Mouse (Mus musculus) kidney, postnatal 0 days (tissue): ENCODE measurements around the gene Tnfrsf1b. TPM values are rescaled to one million over a fixed set of nuclear protein-coding genes. Genes with fewer than 3 reads are reported as not detected.

Experiments
- ATAC-seq: fragments of 200-750 bp; cut with Nextera tagmentation; replicated peaks from 2 replicates; pipeline ENCODE4 v1.8.0; 2017; ENCODE audit warnings: low read depth, moderate number of reproducible peaks, moderate TSS enrichment, moderate library complexity; ENCODE audit not compliant: low FRiP score
- DNase-seq: peaks from one replicate; pipeline ENCODE4 v3.0.0-alpha.2; 2016; ENCODE audit warnings: low spot score
- H3K27ac ChIP-seq: fragments of 300-500 bp; sonication (generic); 2 replicates; pipeline ENCODE4 v1.5.1; 2014; ENCODE audit warnings: mild to moderate bottlenecking
- H3K27me3 ChIP-seq: fragments of 300-500 bp; sonication (generic); 2 replicates; pipeline ENCODE4 v1.6.1; 2014; ENCODE audit warnings: low read length, mixed read lengths; ENCODE audit not compliant: insufficient read depth
- H3K36me3 ChIP-seq: fragments of 300-500 bp; sonication (generic); 2 replicates; pipeline ENCODE4 v1.6.1; 2014; ENCODE audit warnings: low read length, mixed read lengths; ENCODE audit not compliant: insufficient read depth
- H3K4me1 ChIP-seq: fragments of 300-500 bp; sonication (generic); replicated peaks from 2 replicates; pipeline ENCODE4 v1.6.1; 2014; ENCODE audit warnings: antibody characterized with exemption, low read length, mixed read lengths; ENCODE audit not compliant: insufficient read depth
- H3K4me2 ChIP-seq: fragments of 300-500 bp; sonication (generic); 2 replicates; pipeline ENCODE4 v1.6.1; 2014; ENCODE audit warnings: mild to moderate bottlenecking, low read length, moderate library complexity, mixed read lengths
- H3K4me3 ChIP-seq: fragments of 300-500 bp; sonication (generic); replicated peaks from 2 replicates; pipeline ENCODE4 v1.5.1; 2014; ENCODE audit warnings: low read depth, low read length
- H3K9ac ChIP-seq: fragments of 300-500 bp; sonication (generic); 2 replicates; pipeline ENCODE4 v1.6.1; 2014; ENCODE audit warnings: low read depth, low read length
- H3K9me3 ChIP-seq: fragments of 300-500 bp; sonication (generic); replicated peaks from 2 replicates; pipeline ENCODE4 v1.6.1; 2016; ENCODE audit warnings: low read length, inconsistent platforms, mixed read lengths
- CTCF ChIP-seq: IDR thresholded peaks from 2 replicates; pipeline ENCODE4 v1.5.1; 2016; ENCODE audit warnings: antibody characterized with exemption, low read depth, mild to moderate bottlenecking, moderate library complexity
- WGBS: fragments of 180-500 bp; shearing (Covaris S2); extraction: QIAGEN DNeasy Blood & Tissue Kit; methylation state at CpG from one replicate; pipeline ENCODE4 v1.1.7; 2014; 5-methylcytosine and 5-hydroxymethylcytosine counted together
- polyA plus RNA-seq: library from polyadenylated mRNA; unstranded; fragments of >200 nt; fragmentation: Nextera tagmentation; extraction: Ambion mirVana; gene quantifications from 2 replicates; pipeline ENCODE4 v1.2.1, GENCODE M21; 2015

Gene Tnfrsf1b
- polyA plus RNA-seq, 1 experiment from 2014 or later = 2.5 TPM

DNA sequence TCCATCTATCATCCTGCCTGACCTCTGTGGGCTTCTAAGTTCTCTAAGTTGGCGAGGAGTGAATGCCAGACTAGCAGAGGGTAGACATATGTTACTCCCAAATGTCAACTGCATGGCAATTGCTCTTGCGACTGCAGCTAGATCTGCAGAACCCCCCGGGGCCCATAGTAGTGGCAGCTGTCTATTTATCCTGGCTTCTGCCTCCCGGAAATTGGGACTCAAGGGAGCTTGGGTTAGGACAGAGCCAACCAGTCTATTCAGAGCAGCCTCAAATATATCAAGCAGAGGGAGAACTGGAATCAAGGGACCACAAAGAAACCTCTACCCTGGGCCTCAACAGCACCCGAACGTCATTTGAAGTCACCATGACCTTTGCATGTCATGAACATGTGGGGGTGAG is 29.6 kb downstream of the Tnfrsf1b start:
- TF ChIP-seq CTCF = no peak
- no peaks in the 10 kb centered on the region for H3K4me1 ChIP-seq
- H3K27ac ChIP-seq = no peak overlapping the region
- no peak for ATAC-seq
- no peak overlapping the region for H3K4me3 ChIP-seq
- H3K9me3 ChIP-seq = no peaks in the 10 kb centered on the region
- DNase-seq = no peak
- no peak overlapping the region for H3K4me2 ChIP-seq
- no peak overlapping the region for H3K9ac ChIP-seq
- no peaks in the 10 kb centered on the region for H3K36me3 ChIP-seq
- no peaks in the 10 kb centered on the region for H3K27me3 ChIP-seq
- 72% methylated on average over 6 of the region's 6 CpGs for WGBS

DNA sequence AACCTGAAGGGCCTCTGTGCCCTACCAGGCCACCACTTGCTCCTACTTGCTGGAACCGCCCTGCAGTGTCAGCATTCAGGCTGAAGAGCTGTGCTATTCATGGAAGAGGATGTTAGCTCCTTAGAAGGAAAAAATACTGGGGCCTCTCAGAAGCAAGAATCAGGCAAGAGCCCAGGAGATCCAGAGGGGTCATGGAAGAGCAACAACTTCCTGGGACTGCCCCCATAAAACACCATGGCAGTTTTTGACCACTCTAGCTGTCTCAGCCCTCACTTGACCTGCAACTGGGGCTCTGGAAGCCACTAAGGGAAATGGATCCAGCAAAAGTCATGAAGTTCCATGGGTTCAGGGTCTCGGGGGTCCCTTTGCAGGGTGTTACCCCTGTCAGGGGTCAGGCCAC is 31.3 kb downstream of the Tnfrsf1b start:
- no peak overlapping the region for H3K27ac ChIP-seq
- DNase-seq (no peak), ATAC-seq (no peak)
- WGBS = 79% methylated on average over 2 of the region's 2 CpGs
- TF ChIP-seq CTCF = no peak
- no peaks in the 10 kb centered on the region for H3K4me1 ChIP-seq
- no peaks in the 10 kb centered on the region for H3K36me3 ChIP-seq
- H3K9ac ChIP-seq = no peak overlapping the region
- H3K4me3 ChIP-seq = no peak overlapping the region
- H3K9me3 ChIP-seq = no peaks in the 10 kb centered on the region
- no peak overlapping the region for H3K4me2 ChIP-seq
- H3K27me3 ChIP-seq = no peaks in the 10 kb centered on the region

DNA sequence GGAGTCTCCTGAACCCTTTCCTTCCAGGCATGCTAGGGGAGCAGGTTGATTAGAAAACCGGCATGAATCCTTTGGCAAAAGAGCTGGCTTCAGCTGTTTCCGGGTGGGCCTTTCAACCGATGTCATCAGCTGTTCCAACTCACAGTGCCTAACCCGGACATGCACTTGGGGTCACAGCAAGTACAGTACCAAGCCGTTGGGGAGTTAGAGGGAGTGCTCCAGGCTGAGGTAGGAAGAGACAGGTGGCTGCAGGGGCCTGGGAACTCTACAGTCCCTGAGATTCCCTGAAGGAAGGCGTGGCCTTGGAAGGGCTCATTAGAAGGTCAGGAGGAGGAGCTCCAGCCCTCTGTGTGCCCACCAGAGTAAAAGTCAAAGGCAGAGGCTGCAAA is 31.9 kb downstream of the Tnfrsf1b start:
- Histone ChIP-seq H3K27ac (no peak overlapping the region), H3K9ac (no peak overlapping the region), H3K9me3 (no peaks in the 10 kb centered on the region), H3K4me3 (no peak overlapping the region), H3K4me2 (no peak overlapping the region), H3K36me3 (no peaks in the 10 kb centered on the region), H3K4me1 (no peaks in the 10 kb centered on the region), H3K27me3 (no peaks in the 10 kb centered on the region)
- no peak for TF ChIP-seq CTCF
- DNase-seq (no peak), ATAC-seq (no peak; the same call in 1 of the 2 replicates)
- WGBS = 31% methylated on average over 6 of the region's 6 CpGs

DNA sequence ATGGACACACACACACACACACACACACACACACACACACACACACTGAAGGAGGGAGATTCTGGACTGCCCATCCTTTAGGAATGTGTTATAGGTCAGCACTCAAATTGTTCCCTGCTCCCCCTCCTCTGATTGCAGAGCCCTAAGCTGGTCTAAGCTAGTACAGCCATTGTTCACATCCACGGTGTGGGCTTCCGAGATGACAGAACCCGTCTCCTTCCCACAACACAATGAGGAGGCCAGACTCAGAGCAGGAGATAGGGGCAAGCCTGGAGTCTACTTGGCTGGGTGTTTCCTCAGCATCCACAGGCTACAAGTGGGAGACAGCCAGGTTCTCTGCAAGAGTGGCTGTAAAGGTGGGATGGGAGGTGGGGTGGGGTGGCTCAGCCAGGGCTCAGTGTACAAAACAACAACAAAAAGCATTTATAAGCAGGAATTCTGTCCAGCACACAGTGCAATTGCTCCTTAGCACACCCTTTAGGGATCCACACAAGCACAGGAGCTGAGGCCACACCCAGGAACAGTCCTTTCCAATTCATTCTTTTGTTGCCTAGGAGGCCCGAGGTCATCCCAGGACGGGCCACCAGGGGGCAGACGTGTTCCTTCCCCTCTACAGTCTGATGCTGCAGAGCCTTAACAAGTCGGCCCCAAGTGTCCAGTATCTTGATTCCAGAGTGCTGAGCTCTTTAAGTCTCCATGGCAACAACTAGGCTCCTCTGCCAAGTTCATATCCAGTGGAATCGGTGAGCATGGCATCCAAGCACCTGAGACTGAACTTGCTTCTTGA is 32.5 kb downstream of the Tnfrsf1b start:
- TF ChIP-seq CTCF = peak; percentile 98

DNA sequence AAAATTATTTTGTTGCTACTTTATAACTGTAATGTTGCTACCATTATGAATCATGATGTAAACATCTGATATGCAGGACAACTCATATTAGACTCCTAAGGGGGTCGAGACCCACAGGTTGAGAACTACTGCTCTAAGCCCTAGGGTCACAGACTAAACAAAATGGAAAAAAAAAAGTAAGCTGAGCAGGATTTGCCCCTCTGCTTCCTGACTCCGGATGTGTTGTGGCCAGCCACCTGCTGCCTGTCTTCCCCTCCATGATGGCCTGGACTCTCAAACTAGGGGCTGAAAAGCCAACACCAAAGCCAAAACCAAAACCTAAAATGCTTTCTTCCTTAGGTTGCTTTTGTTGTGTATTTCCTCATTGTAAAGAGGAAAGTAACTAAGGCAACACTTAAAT is 35.6 kb downstream of the Tnfrsf1b start:
- H3K4me2 ChIP-seq = no peak overlapping the region
- WGBS = 56% methylated on average over 2 of the region's 2 CpGs
- TF ChIP-seq CTCF = no peak

More for the DNA sequence above, 32.5 kb downstream of the Tnfrsf1b start:
- H3K9ac ChIP-seq = no peak overlapping the region
- no peak overlapping the region for H3K4me3 ChIP-seq
- no peaks in the 10 kb centered on the region for H3K36me3 ChIP-seq
- no peak overlapping the region for H3K4me2 ChIP-seq
- DNase-seq (peak; percentile 92), ATAC-seq (peak; percentile 83)
- H3K9me3 ChIP-seq = no peaks in the 10 kb centered on the region
- no peak overlapping the region for H3K27ac ChIP-seq
- no peaks in the 10 kb centered on the region for H3K4me1 ChIP-seq
- H3K27me3 ChIP-seq = no peaks in the 10 kb centered on the region
- 33% methylated on average over 8 of the region's 8 CpGs for WGBS

DNA sequence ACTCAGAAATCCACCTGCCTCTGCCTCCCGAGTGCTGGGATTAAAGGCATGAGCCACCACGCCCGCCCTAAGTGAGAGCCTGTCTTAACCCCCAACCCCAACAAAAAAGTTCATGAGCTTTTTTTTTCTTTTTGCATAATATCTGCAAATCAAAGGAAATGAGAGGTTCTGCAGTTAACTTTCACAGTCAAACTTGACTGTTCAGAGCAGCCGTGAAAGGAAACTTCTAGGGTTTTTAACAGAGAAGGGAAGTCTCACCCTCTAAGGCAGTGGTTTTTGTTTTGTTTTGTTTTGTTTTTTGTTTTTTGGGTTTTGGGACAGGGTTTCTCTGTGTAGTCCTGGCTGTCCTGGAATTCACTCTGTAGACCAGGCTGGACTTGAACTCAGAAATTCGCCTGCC is 36.1 kb downstream of the Tnfrsf1b start:
- H3K4me2 ChIP-seq = no peak overlapping the region
- no peak overlapping the region for H3K27ac ChIP-seq
- no peaks in the 10 kb centered on the region for H3K9me3 ChIP-seq
- H3K4me1 ChIP-seq = no peaks in the 10 kb centered on the region
- H3K9ac ChIP-seq = no peak overlapping the region
- no peaks in the 10 kb centered on the region for H3K36me3 ChIP-seq
- no peaks in the 10 kb centered on the region for H3K27me3 ChIP-seq
- WGBS = 92% methylated on average over 5 of the region's 5 CpGs
- no peak overlapping the region for H3K4me3 ChIP-seq
- TF ChIP-seq CTCF = no peak
- ATAC-seq = no peak
- no peak for DNase-seq

More for the DNA sequence above, 35.6 kb downstream of the Tnfrsf1b start:
- no peaks in the 10 kb centered on the region for H3K27me3 ChIP-seq
- H3K27ac ChIP-seq = no peak overlapping the region
- no peak overlapping the region for H3K9ac ChIP-seq
- H3K4me3 ChIP-seq = no peak overlapping the region
- H3K4me1 ChIP-seq = no peaks in the 10 kb centered on the region
- DNase-seq (no peak), ATAC-seq (no peak)
- no peaks in the 10 kb centered on the region for H3K9me3 ChIP-seq
- H3K36me3 ChIP-seq = no peaks in the 10 kb centered on the region
